ENCODE assay signal across 11 mouse cellular contexts in genomic region chr19:37176879-37177462, GRCm38 (mm10). TPM values are rescaled to one million over a fixed set of nuclear protein-coding genes. Genes with fewer than 3 reads are reported as not detected.
DNase-seq lines count a peak whose midpoint lies in the region; ATAC-seq and TF ChIP-seq lines count a peak whose summit lies in the region.
"Had no signal": no experiment of that assay in that cellular context is flagged by ENCODE, and none has a peak within 500 bp of the region (broad histone marks: within the 10 kb centered on the region; RNA-seq: fewer than 3 reads in every experiment).

No protein-coding gene starts in this region.

- H3K4me1 ChIP-seq in liver, adult 2 months (ENCODE audit: control insufficient read depth, insufficient read depth, low read length): peaks cover 22% of the 10 kb centered on the region
- H3K4me1 ChIP-seq in hindbrain, embryonic 16.5 days (ENCODE audit: control insufficient read depth, insufficient read depth, low read depth, low read length): peaks cover 9% of the 10 kb centered on the region
- H3K4me1 ChIP-seq in neural tube, embryonic 13.5 days (replicated peaks): peaks cover 49% of the 10 kb centered on the region

- WGBS in liver, adult 2 months: 41% methylated on average over 4 of the region's 4 CpGs
- 35% methylated on average over 4 of the region's 4 CpGs for WGBS in hindbrain, embryonic 16.5 days
- WGBS in neural tube, embryonic 13.5 days: 23% methylated on average over 4 of the region's 4 CpGs

- H3K4me2 ChIP-seq in hindbrain, embryonic 16.5 days (ENCODE audit: low read length): peak overlapping the region; percentile 64
- peak overlapping the region; percentile 82 for H3K4me2 ChIP-seq in neural tube, embryonic 13.5 days

- H3K9me3 ChIP-seq in hindbrain, embryonic 16.5 days (ENCODE audit: control insufficient read depth, low read length): no peaks in the 10 kb centered on the region
- H3K9me3 ChIP-seq in neural tube, embryonic 13.5 days: no peaks in the 10 kb centered on the region

- H3K79me2 ChIP-seq in liver, adult 2 months (ENCODE audit: control insufficient read depth, insufficient read depth, low read length): peaks cover 12% of the 10 kb centered on the region

- ATAC-seq in hindbrain, embryonic 16.5 days: no peak
- no peak for ATAC-seq in neural tube, embryonic 13.5 days (ENCODE audit: low read depth)
- ATAC-seq: inflammation-experienced regulatory T-cells, adult 6 months had no signal

- TF ChIP-seq POLR2A in liver, adult 2 months (IDR thresholded peaks at IDR 0.05; ENCODE audit: extremely low read depth, insufficient read depth, low read length): no peak

- no peak for TF ChIP-seq CTCF in liver, adult 2 months (IDR thresholded peaks at IDR 0.05; ENCODE audit: low read depth, low read length)

- H3K27ac ChIP-seq in liver, adult 2 months (replicated peaks; ENCODE audit: insufficient read depth, low read depth, low read length): no peak overlapping the region
- H3K27ac ChIP-seq in hindbrain, embryonic 16.5 days (ENCODE audit: low read depth, low read length): no peak overlapping the region
- H3K27ac ChIP-seq in neural tube, embryonic 13.5 days (replicated peaks): 0 out of 2 replicates have a peak overlapping the region, but pooled peaks have one; percentile 33

- no peak overlapping the region for H3K9ac ChIP-seq in liver, adult 2 months (ENCODE audit: low read depth, low read length)
- H3K9ac ChIP-seq in hindbrain, embryonic 16.5 days (ENCODE audit: low read depth, low read length): peak overlapping the region; percentile 29; the same call in 1 of the 2 replicates
- H3K9ac ChIP-seq in neural tube, embryonic 13.5 days: peak overlapping the region; percentile 64

- no peak overlapping the region for H3K4me3 ChIP-seq in liver, adult 2 months (ENCODE audit: insufficient read depth, low read depth, low read length)
- H3K4me3 ChIP-seq in hindbrain, embryonic 16.5 days (ENCODE audit: low read length): peak overlapping the region; percentile 42
- peak overlapping the region; percentile 46 for H3K4me3 ChIP-seq in neural tube, embryonic 13.5 days

- no peaks in the 10 kb centered on the region for H3K36me3 ChIP-seq in liver, adult 2 months (ENCODE audit: control insufficient read depth, insufficient read depth, low read length)
- no peaks in the 10 kb centered on the region for H3K36me3 ChIP-seq in hindbrain, embryonic 16.5 days (ENCODE audit: control insufficient read depth, insufficient read depth, low read length)
- no peaks in the 10 kb centered on the region for H3K36me3 ChIP-seq in neural tube, embryonic 13.5 days

- H3K27me3 ChIP-seq in liver, adult 2 months (ENCODE audit: control insufficient read depth, insufficient read depth, low read length): no peaks in the 10 kb centered on the region
- H3K27me3 ChIP-seq in hindbrain, embryonic 16.5 days (replicated peaks; ENCODE audit: control insufficient read depth, insufficient read depth, low read length): no peaks in the 10 kb centered on the region
- H3K27me3 ChIP-seq in neural tube, embryonic 13.5 days: no peaks in the 10 kb centered on the region; the same call in 1 of the 2 replicates

- DNase-seq in cerebellum, adult 9-11 months: peak; percentile 23
- DNase-seq in cerebellum, postnatal 36 days: no peak
- peak; percentile 71 for DNase-seq in liver, adult 2 months (ENCODE audit: extremely low read depth, low read depth, low spot score)
- no peak for DNase-seq in liver
- DNase-seq in right cerebral cortex, postnatal 25 days: no peak
- DNase-seq in ovary, adult 18-20 months (ENCODE audit: low spot score): no peak
- DNase-seq: lung, adult 18-20 months; right cerebral cortex, adult 18-20 months had no signal

RNA-seq across cellular contexts. Expression of gene March5, which starts 30.4 kb away (rescaled TPM):
- total RNA-seq in liver, adult 2 months (2014; rRNA removed): 84.0 and 93.1 TPM in 2 replicates
- polyA plus RNA-seq in liver, adult 2 months (2012; rRNA removed): 33.8 and 38.5 TPM in 2 replicates
- 82.7 and 83.2 TPM in 2 replicates for polyA plus RNA-seq in hindbrain, embryonic 16.5 days (2015; fragmentation: Nextera tagmentation; extraction: Ambion mirVana)
- 130 and 134 TPM in 2 replicates for polyA plus RNA-seq in neural tube, embryonic 13.5 days (2015; fragmentation: Nextera tagmentation; extraction: Ambion mirVana)

RNA-seq across cellular contexts. Expression of gene Cpeb3, which starts 31.4 kb away (rescaled TPM):
- total RNA-seq in liver, adult 2 months (2014; rRNA removed): 6.4 and 8.9 TPM in 2 replicates
- 4.3 TPM in 2 replicates for polyA plus RNA-seq in liver, adult 2 months (2012; rRNA removed)
- 10.4 and 10.9 TPM in 2 replicates for polyA plus RNA-seq in hindbrain, embryonic 16.5 days (2015; fragmentation: Nextera tagmentation; extraction: Ambion mirVana)
- 10.4 and 11.2 TPM in 2 replicates for polyA plus RNA-seq in neural tube, embryonic 13.5 days (2015; fragmentation: Nextera tagmentation; extraction: Ambion mirVana)
- polyA plus RNA-seq: inflammation-experienced regulatory T-cells, adult 6 months had no signal

Comparison
In these comparisons a context has a peak if more than half of its experiments do, and no peak if none do; other contexts are left out.
1. DNase-seq: peak in cerebellum, adult 9-11 months (single experiment) and liver, adult 2 months (single experiment); none in cerebellum, postnatal 36 days (0 of 2), liver (single experiment), right cerebral cortex, postnatal 25 days (single experiment) and ovary, adult 18-20 months (single experiment).